Mouse (Mus musculus) gastrocnemius, adult 8-10 months (tissue): ENCODE data around the gene Tmem60. TPM values are rescaled to one million over a fixed set of nuclear protein-coding genes. Genes with fewer than 3 reads are reported as not detected.

Experiments used
- DNase-seq, 2 experiments: peaks; one replicate each; pipeline ENCODE4 v3.0.0; 2022; ENCODE audit warnings: low spot score in 2 of 2
- total RNA-seq, 4 experiments: library from RNA; stranded (reverse); gene quantifications; 2 replicates each; pipeline ENCODE4 v1.2.4; 2022

Gene Tmem60
- 10 to 100 TPM; 19.2 to 22.0 (median 21.4) TPM for total RNA-seq

DNA sequence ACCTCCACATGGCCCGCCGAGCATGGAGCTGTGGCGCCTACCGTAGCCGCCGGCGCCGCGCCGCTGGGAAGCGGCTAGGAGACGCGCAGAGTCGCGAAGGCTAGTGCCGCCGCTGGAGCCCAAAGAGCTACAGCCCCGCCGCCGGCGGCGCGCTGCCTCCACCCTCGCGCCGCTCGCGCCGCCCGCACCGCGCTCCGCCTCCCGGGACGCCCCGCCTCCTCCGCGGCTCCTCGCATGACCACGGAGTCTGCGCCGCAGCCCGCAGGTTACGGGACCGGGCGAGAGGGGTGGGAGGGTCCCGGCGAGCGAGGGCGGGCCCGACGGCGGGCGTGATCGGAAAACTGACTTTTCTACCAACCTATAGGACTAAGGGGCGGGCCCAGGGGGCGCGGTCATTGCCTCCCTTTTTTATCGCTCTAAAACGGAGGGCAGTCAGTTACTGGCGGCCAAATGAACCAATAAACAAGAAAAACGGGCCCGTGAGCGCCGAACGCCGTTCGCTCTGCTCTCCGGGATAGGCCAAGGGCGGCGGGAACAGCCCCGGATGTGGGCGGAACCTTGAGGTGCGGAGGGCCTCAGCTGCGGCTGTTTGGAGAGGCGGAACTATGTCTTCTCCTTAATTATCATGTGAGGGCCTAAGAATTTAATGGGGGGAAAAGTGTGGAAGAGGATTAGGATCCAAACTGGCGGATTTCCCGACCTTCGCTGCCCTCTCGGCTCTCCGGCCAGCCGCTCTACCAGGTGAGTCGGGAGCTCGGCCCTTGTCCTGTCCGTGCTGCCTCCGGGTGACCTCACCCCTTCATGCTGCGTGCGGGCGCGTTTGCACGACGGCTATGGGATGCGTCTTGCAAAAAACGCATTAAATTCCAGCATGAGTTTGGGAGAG, at the start of gene Tmem60, which contains the start of gene Phtf2:
TSS of gene Tmem60 (plus strand) at position 277 of the 886 bp plus-strand sequence.
TSS of gene Phtf2 (minus strand) at position 210 of the 886 bp plus-strand sequence.
- peak; percentile 98 for DNase-seq

GRCm38 (mm10) chr5:20834399-20834798, 47.6 kb upstream of the Tmem60 start:
- no peak for DNase-seq

- DNase-seq: no peak
Measured at GRCm38 (mm10) chr5:20837082-20837481, 44.9 kb upstream of the Tmem60 start.

GRCm38 (mm10) chr5:20843405-20843804, 38.6 kb upstream of the Tmem60 start:
- DNase-seq: no peak

DNA sequence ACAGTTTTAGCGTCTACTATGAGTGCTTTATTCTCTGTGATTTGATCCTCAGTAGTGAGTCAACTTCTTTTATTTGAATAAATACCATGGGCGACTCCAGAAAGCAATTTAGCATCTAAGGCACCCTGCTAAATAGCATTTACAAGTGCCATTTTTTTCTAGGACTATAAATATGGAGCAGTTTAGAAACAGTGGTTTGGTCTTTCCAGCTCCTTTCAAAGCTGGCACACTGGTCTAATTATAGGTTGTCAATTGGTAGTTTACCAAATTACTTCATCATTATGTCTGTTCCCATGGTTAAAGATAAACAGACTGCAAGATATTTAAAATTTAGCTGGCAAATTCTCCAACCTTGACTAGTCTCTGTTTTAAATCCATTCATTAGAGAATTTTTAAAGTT, 38.2 kb upstream of the Tmem60 start:
- DNase-seq: no peak

DNA sequence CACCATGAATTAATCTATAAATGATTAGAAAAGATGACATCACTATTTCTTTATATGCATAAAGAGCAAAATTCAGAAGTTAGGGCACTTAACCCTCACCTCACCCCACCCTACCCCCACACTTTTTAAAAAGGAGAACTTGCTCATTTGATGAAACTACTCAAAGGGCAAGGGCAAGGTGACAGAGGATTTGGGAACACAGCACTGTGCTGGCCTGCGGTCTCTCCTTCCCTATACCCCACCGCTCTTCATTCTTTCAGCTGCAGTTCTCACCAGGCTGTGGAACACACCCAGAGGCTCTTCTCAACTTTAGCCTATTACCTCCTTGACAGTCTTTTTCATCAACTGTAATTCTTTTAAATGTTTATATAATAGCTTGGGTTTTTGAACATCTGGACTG, 35.0 kb upstream of the Tmem60 start:
- DNase-seq: no peak

DNA sequence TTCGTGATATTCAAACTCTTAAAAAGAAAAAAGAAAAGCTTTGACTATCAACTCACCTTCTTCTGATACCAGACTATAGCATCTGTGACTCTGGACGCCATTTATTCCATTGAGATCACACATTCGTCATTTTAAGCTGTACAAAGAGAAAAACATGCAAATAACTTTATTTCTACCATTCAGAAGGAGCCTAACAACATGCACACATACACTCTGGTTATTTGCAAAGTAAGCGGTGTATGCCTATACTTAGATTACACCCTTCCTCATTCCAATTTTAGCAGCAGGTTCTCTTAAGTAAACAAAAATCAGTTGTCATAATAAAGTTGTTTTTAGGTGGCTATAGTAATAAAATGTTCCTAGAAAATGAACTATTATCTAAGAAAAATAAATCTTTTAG, 26.9 kb upstream of the Tmem60 start:
- DNase-seq: no peak

GRCm38 (mm10) chr5:20858404-20858803, 23.6 kb upstream of the Tmem60 start:
- no peak for DNase-seq

- no peak for DNase-seq
Measured at GRCm38 (mm10) chr5:20860565-20860964, 21.4 kb upstream of the Tmem60 start.

- no peak for DNase-seq
Measured at GRCm38 (mm10) chr5:20861901-20862300, 20.1 kb upstream of the Tmem60 start.

- no peak for DNase-seq
Measured at GRCm38 (mm10) chr5:20864216-20864969, 17.6 kb upstream of the Tmem60 start.

DNA sequence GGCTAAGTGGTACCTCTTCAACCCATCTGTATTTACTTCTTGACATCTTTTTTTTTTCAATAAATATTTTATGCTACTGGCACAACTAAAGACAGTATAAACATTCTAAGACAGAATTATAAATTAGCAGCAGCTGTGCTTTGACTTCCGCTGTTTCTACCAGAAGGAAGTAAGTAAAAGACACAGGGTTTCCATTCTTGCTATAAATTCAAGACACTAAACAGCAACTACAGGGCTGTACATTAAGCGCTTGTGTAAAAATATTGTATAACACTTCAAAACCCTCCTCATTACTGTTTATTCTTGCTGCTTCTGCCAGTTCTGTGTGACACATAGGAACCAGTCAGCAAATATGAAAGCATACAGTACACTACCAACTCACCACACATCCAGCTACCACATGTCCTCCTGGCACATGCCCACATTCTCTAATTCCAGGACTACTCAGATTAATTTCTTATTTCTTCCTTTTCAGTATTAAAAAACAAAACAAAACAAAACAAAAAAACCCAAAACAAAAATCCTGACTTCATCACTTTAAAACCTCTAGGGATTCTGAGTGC, 16.7 kb upstream of the Tmem60 start:
- no peak for DNase-seq

- no peak for DNase-seq
Measured at GRCm38 (mm10) chr5:20873146-20873545, 8.8 kb upstream of the Tmem60 start.

DNA sequence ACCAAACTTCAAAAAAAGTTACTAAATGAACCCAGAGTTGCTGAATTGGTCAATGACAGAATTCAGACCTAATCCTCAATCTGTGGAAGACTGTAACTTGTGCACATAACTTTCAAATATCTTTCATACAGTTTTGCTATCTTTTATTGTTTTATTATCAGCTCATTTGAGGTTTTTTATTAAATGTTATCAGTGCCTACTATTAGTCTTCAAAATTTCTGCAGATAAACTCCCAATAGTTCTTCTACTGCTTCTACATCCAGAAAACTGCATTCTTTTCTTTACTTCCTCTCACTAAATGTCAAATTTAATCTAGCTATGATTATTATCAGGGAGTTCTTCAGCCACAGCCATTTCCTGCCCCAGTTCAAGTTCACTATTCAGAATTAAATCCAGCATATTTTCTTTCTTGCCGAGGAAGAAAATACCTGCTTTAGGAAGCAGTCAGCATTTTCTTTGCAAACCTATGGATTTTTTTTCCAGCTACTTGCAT, 5.0 kb upstream of the Tmem60 start:
- DNase-seq: no peak

GRCm38 (mm10) chr5:20880386-20880785, 1.6 kb upstream of the Tmem60 start:
- no peak for DNase-seq

- DNase-seq: peak; percentile 24 to 49
Measured at GRCm38 (mm10) chr5:20880797-20881775, 905 bp upstream of the Tmem60 start.

GRCm38 (mm10) chr5:20884036-20884620, 2.1 kb downstream of the Tmem60 start:
- DNase-seq: no peak

DNA sequence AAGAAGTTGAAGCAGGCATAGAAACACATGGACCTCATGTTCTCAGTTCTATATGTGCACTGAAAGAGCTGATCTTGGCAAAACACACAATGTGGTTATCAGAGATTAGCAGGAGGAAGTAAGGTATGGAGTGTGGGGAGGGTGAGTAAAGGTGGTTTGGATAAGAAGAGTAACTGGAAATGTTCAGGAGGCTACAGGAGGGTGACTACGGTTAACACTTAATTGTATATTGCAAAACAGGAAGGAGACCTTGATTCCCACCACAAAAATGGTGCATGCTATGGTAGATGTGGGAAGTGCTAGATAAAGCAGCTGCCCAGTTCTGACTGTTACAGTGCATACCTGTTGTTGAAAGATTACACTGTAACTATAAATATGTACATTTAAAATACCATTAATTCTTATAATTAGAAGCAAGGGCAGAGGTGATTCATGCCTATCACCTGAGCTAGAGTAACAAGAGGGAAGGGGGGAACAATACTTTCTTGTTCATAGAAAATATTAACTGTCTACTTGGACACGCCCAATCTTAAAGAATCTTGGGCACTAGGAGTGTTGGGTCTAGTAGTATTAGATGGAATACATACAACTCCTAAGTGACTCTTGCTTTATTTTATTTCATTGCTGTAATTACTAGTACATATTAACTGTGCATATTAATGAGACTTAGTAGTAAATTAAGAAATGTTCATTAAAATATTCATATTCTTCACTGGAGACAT, 15.6 kb downstream of the Tmem60 start:
- DNase-seq: no peak

DNA sequence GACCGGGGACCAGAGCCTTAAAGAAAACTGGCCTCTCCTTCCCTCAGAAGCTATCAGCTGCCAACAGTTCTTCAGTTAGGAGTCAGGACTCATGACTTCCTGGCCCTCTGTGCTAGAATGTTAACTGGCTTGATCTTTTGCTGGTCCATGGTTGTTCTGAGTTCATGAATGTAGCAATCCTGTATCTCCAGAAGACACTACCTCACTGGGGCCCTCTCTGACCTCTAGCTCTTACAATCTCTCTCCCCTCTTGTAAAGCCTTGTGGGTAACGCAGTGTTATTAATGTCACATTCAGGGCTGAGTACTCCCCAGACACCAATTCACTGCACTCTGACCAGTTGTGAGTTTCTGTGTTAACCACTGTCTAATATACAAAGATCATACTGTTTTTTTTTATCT, 22.7 kb downstream of the Tmem60 start:
- DNase-seq: no peak

GRCm38 (mm10) chr5:20905437-20905836, 23.4 kb downstream of the Tmem60 start:
- no peak for DNase-seq
